Mouse (Mus musculus) gastrocnemius, postnatal 14 days (tissue): Measurements from ENCODE around the gene Psapl1. TPM values are rescaled to one million over a fixed set of nuclear protein-coding genes. Genes with fewer than 3 reads are reported as not detected.
"Not testable (repeated sequence)": the region's sequence is repeated elsewhere in the genome, so short reads cannot be mapped to it uniquely, and the experiment has no call there.

Source experiments
- DNase-seq: peaks from one replicate; pipeline ENCODE4 v3.0.0; 2021; ENCODE audit warnings: mixed read lengths
- intact Hi-C: fragments of 180-260 bp; cut with DNase I; formaldehyde crosslinking; loops from one replicate; pipeline ENCODE4 v1.15.1; 2025; ENCODE audit warnings: low total_unique reads
- total RNA-seq, 2 experiments: library from RNA; stranded (reverse); gene quantifications; 2 replicates each; pipeline ENCODE4 v1.2.3; 2021

Gene Psapl1
- total RNA-seq, 2 experiments from 2014 or later, result not detected

DNA sequence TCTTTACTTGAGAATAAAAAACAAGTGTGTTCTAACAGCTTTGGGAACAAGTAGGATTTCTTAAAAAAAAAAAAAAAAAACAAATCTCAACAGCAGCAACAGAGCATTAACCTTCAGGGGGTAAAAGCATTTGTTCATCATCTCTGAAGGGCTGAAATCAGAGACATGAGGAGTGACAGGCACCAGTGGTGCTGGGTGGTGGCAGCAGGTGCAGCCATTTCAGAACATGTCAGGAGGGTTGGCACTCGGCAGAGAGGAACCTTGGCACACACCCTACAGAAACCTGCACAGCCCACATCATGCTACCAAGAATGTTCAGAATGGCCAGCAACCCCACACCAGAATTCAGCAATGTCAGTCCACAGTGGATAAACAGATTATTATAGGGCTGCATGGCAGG is 4.3 kb upstream of the Psapl1 start:
- intact Hi-C loops, result no loop called here
- no peak for DNase-seq

- intact Hi-C loops, result no loop called here
- DNase-seq, result no peak
Measured at GRCm38 (mm10) chr5:36202781-36203180, 1.0 kb upstream of the Psapl1 start.

GRCm38 (mm10) chr5:36203421-36203820 is 400 bp upstream of the Psapl1 start:
- intact Hi-C loops, result no loop called here
- DNase-seq, result peak; percentile 36

DNA sequence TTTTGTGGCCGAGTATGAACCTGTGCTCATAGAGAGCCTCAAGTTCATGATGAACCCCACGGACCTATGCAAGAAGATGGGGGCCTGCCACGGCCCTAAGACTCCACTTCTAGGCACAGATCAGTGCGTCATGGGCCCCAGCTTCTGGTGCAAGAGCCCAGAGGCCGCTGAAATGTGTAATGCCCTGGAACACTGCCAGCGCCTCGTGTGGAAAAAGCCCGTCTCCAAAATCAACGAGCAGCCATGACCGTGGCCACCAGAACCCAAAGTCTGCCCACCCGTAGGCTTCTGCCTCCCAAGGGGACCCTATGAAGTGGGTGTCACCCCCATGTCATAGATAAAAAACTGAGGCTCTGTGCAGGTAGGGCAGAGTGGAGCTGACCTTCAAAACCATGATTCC is 1.6 kb downstream of the Psapl1 start:
- no peak for DNase-seq
- intact Hi-C loops, result no loop called here

DNA sequence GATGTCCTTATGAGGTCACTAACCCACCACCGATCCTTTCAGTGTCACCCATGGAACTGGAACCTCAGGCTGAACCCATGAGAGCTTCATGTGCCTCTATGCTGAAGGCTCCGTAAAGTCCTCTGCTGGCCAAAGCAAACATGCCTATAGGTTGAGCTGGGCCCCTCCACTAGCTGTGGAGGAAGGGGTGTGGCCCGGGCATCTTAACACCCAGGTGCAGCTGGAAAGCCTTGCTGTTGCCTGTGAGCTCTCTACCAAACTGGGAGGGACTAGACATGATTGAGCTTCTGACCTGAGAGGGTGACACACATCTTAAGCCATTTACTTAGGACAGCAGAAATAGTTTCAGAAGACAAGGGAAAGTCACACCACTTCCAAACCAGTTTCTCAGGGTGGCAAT is 5.0 kb downstream of the Psapl1 start:
- DNase-seq, result no peak
- intact Hi-C loops, result no loop called here

DNA sequence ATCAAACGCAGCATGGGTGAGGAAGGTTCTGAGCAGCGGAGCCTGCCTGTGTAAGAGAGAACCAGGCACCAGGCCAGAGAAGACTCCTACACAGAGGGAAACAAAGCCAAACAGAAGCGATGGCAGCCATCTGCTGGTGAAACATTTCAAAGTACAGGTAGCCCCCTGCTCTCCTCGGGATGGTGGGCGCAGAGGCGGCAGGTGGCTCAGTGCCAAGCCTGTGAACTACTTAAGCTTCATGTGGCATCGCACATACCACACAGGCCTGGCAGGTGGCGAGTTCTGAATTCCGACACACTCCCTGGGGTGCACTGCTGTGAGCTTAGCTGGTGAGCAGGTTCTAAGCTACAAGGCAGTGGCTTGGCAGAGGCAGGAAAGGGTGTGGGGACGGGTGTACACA is 9.5 kb downstream of the Psapl1 start:
- DNase-seq, result no peak

DNA sequence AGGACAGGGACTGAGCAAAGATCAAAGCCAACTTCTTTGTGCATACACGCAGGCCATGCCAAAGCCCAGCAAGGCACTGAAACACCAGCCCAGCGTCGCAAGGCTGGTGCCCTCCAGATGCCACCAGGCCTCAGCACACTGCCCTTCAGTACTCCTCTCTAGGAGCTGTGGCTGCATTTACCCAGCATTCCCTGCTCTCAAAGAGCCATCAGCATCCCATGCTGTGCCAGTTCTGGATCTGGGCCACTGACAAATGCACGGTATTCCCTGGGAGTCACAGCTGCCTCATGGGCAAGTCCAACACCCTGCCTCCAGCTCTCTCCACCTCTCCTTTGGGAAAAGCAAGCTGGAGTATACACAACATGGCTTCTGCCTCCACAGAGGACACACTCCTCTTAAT is 16.3 kb downstream of the Psapl1 start:
- no peak for DNase-seq
- intact Hi-C loops, result loop anchor here (10.0 kb wide), 2 partner anchors 75 to 185 kb away; no protein-coding TSS in a partner anchor

More for the DNA sequence above, 9.5 kb downstream of the Psapl1 start:
- intact Hi-C loops, result no loop called here

GRCm38 (mm10) chr5:36220626-36221025 is 16.8 kb downstream of the Psapl1 start:
- no peak for DNase-seq

GRCm38 (mm10) chr5:36223787-36224186 is 20.0 kb downstream of the Psapl1 start:
- intact Hi-C loops, result loop anchor here (10.0 kb wide), 2 partner anchors 79 to 189 kb away; no protein-coding TSS in a partner anchor
- DNase-seq, result peak; percentile 68

More at GRCm38 (mm10) chr5:36220626-36221025, 16.8 kb downstream of the Psapl1 start:
- intact Hi-C loops, result loop anchor here (10.0 kb wide), 2 partner anchors 76 to 186 kb away; no protein-coding TSS in a partner anchor

GRCm38 (mm10) chr5:36225855-36226254 is 22.0 kb downstream of the Psapl1 start:
- DNase-seq, result no peak
- intact Hi-C loops, result loop anchor here (10.0 kb wide), 2 partner anchors 81 to 191 kb away; no protein-coding TSS in a partner anchor

GRCm38 (mm10) chr5:36226296-36226695 is 22.5 kb downstream of the Psapl1 start:
- peak; percentile 31 for DNase-seq
- intact Hi-C loops, result loop anchor here (10.0 kb wide), 2 partner anchors 81 to 191 kb away; no protein-coding TSS in a partner anchor

DNA sequence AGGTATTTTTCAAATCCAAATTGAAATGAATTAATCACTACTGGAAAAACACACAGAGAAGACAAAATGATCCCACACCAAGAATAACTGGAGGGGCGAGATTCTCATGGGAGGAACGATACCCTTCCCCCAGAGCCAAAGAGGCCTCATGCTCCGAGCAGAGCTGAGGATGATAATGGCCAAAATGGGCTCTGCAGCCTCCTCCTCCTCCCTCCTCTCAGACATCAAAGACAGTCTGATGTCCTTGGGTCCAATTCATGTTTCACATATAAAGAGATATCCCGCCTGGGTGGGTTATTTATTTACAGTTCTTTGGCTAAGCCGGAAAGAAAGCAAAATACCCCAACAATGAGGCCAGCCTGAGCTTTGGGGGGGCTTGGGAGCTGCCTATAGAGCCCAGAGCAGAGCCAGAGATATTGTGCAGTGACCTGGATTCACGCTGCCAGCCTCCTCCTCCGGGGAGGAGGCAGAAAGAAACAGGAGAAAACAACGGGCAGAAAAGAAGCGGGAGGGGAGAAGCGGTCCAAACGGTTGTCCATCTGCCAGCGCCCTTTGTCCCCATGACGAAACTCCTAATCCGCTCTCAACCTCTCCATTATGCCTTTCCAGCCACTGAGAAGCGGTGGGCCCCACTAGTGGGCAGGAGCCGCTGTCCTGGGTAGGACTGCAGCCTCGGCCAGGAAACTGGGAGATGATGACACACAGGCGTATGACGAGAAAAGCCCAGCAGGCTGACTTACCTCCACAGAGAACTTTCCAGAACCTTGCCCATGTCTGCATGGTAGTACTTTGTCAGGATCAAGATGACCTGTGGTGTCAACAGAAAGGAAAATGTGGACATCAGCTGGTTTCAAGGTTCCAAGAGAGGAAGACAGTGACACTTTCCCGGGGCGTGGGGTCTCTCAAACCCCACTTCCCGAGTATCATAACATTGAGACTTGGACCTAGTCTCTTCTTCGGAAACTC is 24.9 kb downstream of the Psapl1 start:
- intact Hi-C loops, result loop anchor here (10.0 kb wide), 2 partner anchors 84 to 194 kb away; no protein-coding TSS in a partner anchor
- DNase-seq, result no peak

- intact Hi-C loops, result no loop called here
- DNase-seq, result no peak
Measured at GRCm38 (mm10) chr5:36230301-36230780, 26.5 kb downstream of the Psapl1 start.

DNA sequence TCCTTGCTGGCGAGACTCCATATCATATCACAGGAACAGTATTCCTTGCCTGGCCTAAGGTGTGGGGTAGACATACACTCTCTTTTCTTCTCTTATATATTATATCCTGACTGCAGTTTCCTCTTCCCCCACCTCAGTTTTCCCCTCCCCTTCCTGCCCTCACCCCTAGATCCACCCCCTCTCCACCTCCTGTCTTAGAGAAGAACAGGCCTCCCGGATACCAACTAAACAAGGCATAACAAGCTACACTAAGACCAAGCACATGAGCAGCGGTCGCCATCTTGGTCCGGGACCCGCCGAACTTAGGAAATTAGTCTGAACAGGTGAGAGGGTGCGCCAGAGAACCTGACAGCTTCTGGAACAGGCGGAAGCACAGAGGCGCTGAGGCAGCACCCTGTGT is 33.7 kb downstream of the Psapl1 start:
- intact Hi-C loops, DNase-seq: not testable (repeated sequence)

DNA sequence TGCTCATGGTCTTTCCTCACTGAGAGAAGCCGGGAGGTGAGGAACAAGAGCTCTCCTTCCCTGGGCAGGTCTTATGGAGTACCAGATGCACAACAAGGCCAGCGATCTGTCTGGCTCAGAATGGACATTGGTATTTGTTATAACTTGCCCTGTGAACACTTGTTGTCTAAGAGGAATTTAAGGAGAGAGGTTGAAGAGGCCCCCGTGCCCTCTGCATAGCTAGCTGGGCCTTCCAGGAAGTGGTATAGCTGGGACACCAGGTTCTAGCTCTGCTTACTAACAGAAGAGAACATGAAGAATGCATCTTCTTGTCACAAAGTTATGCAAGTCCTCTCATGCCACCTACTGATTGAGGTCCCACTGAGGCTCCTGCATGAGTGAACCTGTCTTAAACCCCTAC is 44.2 kb downstream of the Psapl1 start:
- no peak for DNase-seq
- intact Hi-C loops, result no loop called here

DNA sequence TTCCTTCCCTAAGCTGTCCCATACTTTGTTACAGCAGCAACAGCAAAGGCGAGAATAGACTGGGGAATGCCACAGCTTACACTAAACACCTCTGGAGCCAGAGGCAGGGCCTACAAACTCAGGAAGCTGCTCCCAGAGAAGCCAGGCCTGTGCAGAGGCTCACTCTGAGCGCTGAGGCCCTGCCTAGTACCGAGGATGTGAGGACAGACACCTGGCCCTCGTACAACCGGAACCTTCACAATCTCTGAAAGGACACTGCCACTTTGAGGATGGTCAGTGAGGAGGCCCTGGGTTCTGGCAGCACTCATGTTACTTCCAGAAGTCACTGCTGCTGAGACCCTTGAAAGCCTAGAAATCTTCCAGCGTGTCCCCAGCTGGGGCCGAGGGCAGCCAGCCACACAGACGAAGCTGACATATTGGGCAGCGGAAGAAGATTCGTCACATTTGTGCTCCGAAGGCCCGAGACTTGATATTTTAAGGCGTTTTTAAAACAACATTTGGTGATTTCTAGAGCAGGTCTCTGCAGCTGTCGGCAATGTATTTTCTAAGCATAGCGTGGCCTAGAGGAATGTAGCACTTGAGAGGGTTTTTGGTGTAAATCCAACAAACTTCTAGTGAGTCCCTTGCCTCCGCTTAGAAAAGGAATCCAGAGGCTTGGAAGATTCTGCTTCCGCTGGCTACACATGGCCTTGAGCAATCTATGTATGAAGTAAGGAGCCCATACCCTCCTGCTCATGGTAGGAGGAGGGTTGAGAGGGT is 49.1 kb downstream of the Psapl1 start:
- DNase-seq, result peak; percentile 19
- intact Hi-C loops, result no loop called here

DNA sequence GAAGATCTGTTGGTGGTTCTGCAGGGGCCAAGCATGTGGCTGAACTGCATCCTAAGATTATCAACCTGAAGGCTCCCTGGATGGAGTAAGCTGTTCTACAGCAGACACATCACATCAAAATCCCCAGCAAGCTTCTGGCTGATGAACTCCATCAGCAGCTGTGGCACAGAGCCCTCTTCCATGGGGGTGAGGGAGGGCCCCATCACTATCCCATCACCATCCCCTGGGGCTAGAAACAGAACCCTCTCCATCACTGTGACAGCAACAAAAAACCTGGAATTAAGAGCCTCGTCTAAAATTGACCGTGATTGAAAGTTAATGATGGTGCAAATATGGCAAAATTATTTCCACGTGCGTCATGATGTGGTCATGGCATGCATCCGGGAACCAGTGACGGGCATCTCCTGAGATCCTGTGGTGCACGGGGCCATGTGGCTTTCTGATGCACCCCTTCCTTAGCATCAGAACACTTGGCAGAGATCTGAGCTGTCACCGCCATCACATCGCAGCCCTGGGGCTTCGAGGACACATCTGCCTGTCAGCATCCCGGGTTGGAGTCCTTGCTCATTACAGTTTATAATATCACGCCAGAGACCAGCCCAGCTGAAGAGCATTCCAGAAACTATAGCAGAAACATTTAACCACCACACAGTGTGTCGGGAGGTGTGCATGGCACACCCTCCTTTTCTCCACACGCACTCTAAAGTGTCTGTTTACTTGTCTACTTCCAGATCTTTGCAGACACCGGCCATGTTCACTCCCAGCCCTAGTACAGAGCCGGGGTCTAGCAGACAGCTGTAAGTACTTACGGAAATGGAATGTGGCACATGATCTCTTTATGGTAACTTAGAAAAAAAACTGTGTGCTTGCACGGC is 51.1 kb downstream of the Psapl1 start:
- DNase-seq, result no peak
- intact Hi-C loops, result no loop called here
